Mouse (Mus musculus) brain, adult 2 months (tissue): Measurements from ENCODE around the gene Ttc30a1.
"Not testable (repeated sequence)": the region's sequence is repeated elsewhere in the genome, so short reads cannot be mapped to it uniquely, and the experiment has no call there.

Source experiments
- DNase-seq: peaks from one replicate; pipeline ENCODE4 v3.0.0; 2011; ENCODE audit warnings: low read depth, low spot score

The Ttc30a1 gene

DNA sequence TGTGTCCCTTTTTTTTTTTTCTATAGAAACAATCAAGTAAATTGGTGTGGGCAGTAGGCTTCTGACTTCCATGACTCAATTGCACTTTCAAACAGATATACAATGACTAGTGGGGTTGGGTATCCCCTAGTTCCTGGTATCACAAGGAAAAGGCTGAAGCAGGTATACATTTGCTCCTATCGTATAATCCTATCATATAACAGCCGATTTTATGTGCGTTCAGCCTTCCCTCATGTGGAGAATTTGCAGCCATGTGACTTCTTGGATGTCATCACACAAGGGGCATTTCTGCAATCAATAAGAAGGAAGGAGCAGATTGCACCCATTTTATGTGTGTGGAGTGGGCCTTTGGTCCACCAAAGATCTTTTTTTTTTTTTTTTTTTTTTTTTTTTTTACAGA is 1.3 kb upstream of the Ttc30a1 start:
- DNase-seq = no peak

DNA sequence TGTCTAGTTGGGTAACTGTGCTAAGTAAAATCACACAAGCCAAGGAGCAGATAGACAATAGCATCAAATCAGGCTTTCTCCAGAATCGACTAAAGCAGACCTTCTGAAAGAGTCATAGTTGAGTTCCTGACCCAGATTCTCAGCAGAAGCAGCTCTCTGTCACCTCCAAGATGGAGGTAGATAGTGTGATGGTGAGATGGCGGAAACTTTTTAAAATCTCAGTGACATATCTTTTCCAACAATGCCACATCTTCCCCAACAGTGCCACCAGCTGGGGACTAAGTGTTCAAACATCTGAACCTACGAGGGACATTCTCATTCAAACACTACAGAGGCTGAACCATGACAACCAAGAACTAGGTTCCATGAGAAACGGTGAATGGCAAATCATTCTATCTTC is 859 bp upstream of the Ttc30a1 start:
- no peak for DNase-seq

DNA sequence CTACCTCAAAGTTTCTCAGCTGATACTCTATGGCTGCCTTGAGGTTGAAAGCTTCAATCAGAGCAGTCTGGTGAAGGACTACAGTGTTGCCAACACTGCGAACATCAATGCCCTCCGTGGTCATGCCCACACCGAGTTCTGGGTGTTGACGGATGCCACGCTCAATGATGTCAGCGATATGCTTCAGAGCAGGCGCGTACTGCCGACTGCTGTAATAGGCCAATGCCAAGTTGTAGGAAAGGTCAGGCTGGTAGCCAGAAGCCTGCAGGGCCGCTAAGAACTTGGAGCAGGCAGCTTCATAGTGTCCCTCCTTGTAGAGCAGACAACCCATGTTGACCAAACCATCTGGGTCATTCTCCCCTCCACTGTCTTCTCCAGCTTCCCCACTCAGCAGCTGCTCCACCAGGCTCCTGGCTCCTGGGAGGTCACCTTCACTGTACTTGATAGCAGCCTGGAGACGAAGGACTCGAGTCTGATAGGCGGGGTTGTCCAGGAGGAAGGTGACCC is 781 bp downstream of the Ttc30a1 start:
- not testable (repeated sequence) for DNase-seq

DNA sequence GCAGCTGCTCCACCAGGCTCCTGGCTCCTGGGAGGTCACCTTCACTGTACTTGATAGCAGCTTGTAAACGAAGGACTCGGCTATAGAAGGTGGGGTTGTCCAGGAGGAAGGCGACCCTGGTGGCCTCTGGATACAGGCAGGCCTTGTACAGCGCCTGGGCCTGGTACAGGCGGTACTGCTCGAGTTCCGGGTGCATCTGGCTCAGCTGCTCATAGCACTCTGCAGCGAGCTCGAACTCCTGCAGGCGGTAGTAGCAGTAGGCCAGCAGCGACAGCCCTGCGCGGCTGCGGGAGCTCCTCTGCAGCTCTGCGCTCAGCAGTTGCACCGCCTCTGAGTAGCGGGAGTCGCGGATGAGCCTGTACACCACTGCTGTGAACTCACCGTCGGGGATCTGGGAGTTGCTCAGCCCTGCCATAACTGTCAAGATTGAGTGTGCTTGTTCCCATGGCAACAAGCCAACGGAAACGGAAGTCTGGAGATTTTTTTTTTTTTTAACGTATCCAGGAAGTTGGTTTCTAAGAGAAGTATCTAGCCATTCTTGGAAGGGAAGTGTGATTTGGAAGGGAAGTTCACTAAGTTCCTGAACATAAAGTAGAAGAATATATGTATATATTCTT is 3.9 kb downstream of the Ttc30a1 start, which contains the start of gene Ttc30a2:
Ttc30a2 (minus strand) TSS at position 419 of the 617 bp plus-strand sequence.
- peak; percentile 25 for DNase-seq

DNA sequence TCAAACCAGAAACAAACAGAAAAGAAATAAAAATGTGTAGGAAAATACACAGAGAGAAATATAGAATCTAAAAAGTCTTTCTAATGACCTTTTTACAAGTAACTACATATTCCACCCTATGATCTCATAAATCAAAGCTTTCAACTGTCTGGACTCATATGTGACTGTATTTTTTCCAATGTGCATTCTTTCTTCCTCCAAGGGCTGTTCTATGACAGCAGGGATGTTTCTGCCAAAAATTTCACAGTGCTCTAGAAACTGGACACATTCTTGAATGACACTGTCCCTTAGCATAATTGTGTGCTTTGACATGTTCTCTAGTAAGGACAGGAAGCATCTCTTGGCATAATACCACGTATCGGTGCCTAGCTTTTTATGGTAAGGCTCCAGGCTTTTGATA is 5.7 kb downstream of the Ttc30a1 start:
- DNase-seq = not testable (repeated sequence)

DNA sequence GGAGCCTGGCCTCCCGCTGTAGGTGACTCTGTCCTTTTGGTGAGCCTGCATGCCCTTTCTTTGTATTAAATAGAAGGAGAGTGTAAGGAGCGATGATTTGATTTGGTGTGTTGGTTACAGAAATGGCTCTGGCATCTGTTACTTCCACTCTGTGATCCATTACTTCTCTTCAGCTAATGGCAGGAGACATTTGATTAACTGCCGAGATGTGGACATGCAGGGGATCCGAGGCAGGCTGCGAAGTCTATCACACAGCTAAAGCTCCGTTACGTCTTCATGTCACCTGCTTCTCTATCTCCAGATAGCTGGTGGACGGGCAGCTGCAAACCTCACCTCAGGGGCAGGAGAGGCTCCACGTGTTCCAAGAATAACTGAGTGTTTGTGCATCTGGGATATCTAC is 7.6 kb downstream of the Ttc30a1 start:
- DNase-seq = no peak

DNA sequence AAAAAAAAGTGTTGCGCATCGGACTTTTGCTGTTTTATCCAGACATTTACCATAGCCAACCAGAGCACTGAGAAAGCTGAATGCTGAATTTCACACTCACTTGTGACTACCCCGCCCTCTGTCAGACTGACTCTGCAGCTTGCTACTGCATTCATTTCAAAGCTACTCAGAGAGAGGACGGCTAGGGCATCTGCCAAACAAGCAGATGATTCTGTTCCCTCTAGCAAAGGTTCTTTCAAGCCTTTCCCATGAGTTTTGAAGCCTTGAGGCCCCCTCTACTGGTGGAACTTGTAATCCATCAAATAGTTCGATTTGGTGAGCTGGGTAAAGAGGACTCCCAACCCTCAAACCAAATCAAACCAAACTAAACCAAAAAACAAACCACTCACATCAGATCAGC is 16.8 kb downstream of the Ttc30a1 start:
- peak; percentile 94 for DNase-seq

DNA sequence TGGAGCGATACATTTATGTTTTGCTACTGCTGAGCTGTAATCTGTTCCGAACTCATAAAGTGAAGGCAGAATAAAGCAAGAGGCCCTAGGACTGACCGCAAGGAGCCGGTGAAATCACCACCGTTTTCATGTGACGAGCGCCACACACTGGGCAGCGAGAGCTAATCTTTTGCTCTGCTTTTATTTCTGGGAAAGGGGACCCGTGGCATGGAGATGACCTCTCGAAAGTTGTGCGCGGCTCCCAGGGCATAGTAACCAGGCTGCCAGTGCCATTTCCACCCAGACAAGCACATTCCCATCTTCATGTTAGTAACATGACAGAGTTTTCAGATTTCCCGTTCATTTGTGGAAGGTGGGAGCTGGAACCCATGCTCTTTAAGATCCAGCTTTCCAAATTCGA is 17.3 kb downstream of the Ttc30a1 start:
- peak; percentile 74 for DNase-seq

DNA sequence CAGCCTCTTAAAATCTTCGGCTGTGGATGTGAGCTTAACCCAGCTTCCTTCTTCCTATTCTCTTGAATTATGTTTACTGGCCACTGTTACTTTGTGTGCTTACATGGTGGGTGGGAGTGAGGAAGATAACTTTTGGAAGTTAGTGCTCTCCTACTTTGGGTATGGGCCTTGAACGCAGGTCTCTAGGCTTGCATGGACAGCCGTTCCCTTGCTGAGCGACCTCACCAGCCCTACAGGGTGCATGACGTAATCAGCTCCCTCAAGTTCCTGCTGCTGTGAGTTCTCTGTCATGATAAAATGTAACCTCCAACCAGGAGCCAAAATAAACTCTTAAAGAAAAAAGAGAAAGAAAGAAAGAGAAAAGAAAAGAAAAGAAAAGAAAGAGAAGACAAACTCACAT is 17.7 kb downstream of the Ttc30a1 start:
- DNase-seq = no peak

DNA sequence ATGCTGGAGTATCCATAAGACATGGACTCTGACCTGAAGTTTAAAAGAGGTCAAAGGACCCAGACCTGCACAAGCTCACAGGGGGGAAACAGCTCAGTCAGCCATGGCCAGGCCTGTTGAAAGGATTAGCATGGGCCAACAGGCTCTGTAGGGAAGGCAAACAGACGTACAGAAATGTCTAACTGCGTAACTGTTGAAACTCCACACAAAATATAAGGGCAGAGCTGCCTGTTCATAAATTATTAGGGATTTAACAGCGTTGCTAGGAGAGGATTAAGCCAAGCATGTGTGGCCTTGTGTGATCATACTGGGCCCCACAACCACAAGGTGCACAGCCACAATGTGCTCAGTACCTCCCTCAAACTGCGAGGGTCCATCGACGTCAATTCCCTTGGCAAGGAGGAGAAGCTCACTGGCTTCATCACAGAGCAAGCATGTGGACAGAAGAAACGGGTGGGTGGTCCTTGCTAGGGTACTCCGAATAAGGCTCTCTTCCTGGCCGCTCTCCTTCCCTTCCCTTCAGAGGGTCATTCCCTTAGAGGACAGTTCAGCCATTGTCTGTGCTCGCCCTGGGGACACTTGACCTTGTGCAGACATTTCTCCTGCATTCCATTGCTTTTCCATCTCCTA is 18.4 kb downstream of the Ttc30a1 start:
- DNase-seq = no peak

DNA sequence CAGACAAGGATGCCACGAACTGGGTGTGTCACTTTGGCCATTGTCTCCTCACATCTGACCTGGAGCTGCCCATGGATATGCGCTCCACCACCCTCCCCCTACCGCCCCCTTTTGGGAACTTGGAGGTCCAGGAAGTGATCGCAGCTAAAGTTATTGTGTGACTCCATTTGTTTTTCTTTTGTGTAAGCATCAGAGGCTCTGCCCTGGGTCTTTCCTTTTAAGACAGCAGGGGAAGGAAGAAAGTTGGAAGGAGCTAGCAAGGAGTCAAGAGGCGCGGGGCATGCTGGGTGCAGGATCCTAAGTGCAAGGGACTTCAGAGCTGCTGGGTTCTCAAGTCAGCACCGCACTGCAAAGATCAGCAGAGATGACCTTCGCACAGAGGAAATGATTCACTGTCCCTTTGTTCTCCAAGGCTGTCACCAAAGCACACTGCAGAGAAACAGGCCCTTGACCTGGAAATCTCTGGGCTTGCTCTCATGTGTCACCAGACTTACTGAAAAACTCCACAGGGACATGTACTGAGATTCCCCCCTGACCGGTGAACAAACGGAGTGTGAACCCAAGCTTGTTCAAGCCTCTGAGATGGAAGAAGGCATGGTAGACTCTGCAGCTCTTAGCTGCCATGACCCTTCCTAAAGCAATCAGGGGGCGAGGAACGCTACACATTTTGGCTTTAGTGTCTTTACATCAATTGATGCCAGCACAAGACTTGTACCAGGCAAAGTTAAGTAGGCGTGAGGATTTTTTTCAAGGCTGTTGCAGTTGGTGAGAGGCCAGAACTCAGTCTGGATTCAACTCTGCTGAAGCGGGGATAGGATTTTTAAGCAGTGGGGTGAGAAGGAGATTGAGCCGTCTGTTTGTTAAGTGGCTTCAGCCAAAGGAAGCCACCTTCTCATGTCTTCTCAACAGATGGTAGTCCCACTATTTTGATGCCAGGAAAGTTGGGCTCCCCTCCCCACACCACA is 21.1 kb downstream of the Ttc30a1 start:
- peak; percentile 80 for DNase-seq

DNA sequence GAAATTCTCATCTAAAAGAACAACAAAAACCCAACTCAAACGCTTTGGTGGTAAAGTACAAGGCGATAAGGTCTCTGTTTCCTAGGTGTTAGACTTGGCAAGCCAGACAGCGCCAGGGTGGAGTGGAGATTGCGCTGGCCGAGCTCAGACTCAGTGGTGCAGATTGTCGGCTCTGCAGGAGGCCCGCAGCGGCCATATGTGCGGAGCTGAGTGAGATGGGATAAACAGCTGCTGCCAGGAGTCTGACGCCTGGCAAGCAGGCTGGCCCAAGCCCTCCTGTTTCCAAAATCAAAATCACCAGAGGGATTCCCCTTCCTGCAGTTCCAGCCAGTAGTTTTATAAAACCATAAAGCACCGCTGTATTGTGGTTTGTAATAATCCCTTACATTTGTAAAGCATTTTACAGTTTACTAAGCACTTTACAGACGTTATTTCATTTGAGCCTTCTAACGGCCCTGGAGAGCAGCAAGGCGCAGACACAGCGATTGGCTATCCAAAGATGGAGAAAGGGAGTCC is 21.9 kb downstream of the Ttc30a1 start:
- peak; percentile 55 for DNase-seq

DNA sequence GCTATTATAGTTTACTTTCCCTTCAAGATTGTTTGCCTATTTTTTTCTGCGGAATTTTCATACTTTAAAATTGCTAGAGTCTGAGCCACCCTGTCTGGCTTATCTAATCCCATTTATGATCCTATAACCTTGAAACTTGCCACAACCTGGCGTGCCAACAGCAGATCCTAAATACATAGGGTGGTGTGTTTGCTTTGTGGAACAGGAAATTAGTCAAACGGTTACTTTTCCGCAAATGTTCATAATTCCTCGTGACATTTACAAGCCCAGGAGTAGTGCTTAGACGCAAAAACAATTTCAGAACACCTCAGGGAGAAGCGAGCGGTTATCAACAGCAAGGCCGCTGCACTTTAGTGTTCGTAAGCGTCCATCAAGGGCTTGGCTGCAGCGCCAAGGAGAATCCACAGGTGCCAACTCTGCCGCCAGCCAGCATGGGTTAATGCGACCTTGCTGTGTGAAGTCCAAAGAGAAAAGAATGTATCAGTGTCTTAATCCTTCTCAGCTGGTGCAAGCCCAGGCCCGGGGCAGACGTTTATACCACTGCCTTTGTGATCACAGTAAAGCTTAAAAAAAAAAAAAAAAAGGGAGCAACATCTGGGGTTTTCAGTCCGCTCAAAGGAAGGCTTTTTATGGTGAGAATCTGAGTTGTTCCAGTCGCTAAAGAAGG is 22.5 kb downstream of the Ttc30a1 start:
- DNase-seq = no peak

DNA sequence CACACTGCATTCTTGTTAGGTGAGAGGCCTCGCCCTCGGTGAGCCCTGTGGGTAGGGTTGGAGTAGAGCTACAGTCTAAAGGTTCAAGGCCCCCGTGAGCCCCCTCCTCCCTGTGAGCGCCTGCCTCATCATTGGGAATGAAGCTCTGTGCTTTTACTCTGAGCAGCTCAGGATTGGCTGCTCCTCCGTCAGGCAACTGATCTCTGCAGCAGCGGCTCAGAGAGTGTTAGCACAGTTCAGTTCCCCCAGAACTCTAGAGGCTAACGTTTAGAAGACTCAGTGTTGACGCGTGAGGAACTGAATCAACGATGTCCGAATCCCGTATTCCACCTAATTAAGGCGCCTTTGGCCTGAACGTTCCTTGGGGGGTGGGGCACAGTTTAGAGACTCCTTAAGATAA is 26.1 kb downstream of the Ttc30a1 start:
- DNase-seq = no peak

DNA sequence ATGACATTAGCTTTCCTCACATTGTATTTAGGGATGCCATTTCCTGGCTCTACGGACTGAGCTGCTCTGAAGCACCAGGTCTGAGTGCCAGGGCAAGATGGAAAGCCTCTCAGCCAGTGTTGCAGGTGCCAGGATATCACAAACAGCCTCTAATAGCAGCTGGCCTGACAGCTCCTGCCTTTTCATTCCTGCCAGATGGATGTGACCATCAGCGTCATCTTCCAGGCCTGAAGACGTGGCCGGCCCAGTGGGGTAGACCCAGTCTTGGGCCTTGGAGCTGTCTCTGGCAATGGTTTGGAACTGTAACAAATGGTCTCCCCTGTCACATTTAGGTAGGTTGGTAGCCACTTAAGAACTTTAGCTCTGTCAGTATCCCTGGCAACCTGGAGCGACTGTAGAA is 28.4 kb downstream of the Ttc30a1 start:
- DNase-seq = no peak

DNA sequence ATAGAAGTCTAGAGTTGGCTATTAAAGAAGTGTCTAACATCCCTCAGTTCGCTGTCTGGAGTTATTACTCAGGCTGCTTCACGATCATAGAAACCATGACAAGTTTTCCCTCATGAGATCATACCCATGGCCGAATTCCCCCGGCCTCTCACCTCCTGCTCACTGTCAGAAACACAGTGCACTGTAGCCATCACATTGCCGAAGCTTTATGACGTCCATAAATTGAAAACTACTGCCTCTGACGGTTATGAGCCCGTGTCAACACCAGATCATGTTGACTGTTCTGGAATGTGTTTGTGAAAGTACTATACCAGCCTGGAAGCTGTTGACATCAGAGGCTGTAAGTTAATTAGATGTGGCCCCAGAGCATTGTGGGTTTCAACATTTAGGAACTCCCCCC is 31.1 kb downstream of the Ttc30a1 start:
- DNase-seq = no peak

DNA sequence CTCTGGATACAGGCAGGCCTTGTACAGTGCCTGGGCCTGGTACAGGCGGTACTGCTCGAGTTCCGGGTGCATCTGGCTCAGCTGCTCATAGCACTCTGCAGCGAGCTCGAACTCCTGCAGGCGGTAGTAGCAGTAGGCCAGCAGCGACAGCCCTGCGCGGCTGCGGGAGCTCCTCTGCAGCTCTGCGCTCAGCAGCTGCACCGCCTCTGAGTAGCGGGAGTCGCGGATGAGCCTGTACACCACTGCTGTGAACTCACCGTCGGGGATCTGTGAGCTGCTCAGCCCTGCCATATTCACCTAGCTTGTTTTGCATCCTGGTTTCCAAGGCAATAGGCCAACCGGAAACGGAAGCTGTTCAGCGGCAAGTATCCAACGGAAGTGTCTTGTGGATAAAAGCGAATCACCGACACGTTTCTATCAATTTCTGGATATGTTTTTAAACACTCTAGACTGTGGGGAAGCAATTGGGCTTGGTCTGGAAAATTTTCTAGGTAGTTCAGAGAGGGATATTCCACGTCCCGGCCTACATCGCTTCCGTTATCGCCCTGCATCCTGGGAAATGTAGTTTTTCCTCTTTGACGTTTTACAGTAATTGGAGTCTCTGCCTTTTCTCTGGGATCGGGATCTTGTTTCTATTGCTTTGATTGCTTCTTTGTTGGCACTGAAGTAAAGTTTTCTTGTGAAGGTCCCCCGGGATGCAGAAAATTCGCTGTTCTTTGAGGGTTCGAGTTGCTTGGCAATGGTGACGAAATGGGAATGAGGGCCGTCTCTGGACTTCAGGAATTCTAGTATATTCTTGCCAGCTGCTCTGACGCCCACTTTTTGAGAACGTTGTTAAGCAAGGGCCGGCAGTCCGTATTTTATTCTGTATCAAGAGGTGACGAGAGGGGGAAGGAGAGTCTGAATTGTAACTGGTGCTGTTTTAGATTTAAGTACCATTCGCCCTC is 43.4 kb downstream of the Ttc30a1 start, which contains the start of gene Ttc30b:
Ttc30b (minus strand) TSS at position 469 of the 947 bp plus-strand sequence.
- peak; percentile 94 for DNase-seq

DNA sequence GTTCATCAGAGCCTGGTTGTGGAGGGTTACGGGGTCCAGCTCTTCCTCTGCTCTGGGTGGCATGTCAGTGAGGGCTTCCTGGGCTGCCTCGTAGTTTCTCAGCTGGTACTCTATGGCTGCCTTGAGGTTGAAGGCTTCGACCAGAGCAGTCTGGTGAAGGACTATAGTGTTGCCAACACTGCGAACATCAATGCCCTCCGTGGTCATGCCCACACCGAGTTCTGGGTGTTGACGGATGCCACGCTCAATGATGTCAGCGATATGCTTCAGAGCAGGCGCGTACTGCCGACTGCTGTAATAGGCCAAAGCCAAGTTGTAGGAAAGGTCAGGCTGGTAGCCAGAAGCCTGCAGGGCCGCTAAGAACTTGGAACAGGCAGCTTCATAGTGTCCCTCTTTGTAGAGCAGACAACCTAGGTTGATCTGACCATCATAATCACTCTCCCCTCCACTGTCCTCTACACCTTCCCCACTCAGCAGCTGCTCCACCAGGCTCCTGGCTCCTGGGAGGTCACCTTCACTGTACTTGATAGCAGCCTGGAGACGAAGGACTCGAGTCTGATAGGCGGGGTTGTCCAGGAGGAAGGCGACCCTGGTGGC is 44.1 kb downstream of the Ttc30a1 start:
- DNase-seq = not testable (repeated sequence)

DNA sequence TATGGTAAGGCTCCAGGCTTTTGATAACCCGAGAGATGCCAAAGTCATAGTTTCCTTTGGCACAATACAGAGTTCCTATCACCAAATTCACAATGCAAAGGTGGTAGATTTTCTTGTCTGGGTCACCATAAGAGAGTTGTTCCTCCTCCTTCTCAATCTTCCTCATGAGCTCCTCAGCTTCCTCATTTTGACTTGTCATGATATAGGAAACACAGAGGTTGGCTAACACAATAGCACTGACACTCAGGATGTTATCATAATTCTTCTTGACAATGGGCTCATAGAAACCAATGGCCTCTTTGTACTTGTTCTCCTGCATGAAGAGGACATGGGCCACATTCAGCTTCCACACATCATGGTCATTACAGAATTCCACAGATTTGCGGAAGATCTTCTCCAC is 45.1 kb downstream of the Ttc30a1 start:
- DNase-seq = not testable (repeated sequence)

DNA sequence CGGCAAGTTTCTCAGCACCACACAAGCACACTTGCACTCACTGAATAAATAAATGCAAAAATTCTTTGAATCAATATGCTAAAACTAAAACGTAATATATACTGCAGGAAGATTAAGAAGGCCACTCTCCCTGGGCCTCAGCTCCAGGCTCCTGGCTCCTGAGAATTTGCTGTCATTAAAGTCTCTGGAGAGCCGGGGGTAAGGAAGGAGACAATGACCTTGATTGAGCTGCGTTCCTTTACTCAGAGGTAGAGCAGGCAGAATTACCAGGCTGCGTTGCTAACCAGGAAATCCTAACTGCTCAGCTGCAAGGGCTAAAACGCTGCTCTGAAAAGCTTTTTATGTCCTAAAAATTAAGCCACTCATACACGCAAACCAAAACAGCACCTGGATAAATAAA is 48.2 kb downstream of the Ttc30a1 start:
- no peak for DNase-seq
